Mouse (Mus musculus) liver, embryonic 14.5 days (tissue): ENCODE measurements around the gene St6galnac3. TPM values are rescaled to one million over a fixed set of nuclear protein-coding genes. Genes with fewer than 3 reads are reported as not detected.

Experiments used
- ATAC-seq: fragments of 200-750 bp; cut with Nextera tagmentation; 2 replicates; pipeline ENCODE4 v1.8.0; 2017; ENCODE audit warnings: moderate number of reproducible peaks, mild to moderate bottlenecking, moderate library complexity; ENCODE audit not compliant: insufficient read depth
- DNase-seq, 3 experiments: peaks; one replicate each; pipeline ENCODE4 v3.0.0-alpha.2; 2012 to 2013; ENCODE audit warnings: low read depth in 3 of 3, low spot score in 3 of 3
- H3K27ac ChIP-seq: fragments of 300-500 bp; sonication (generic); 2 replicates; pipeline ENCODE4 v1.5.1; 2014; ENCODE audit warnings: moderate library complexity, mild to moderate bottlenecking, control low read depth, inconsistent platforms
- H3K27me3 ChIP-seq: fragments of 300-500 bp; sonication (generic); 2 replicates; pipeline ENCODE4 v1.6.1; 2014; ENCODE audit warnings: mild to moderate bottlenecking, low read length, moderate library complexity; ENCODE audit not compliant: control insufficient read depth, insufficient read depth
- H3K36me3 ChIP-seq: fragments of 300-500 bp; sonication (generic); replicated peaks from 2 replicates; pipeline ENCODE4 v1.6.1; 2014; ENCODE audit warnings: low read depth; ENCODE audit not compliant: control insufficient read depth, insufficient read depth
- H3K4me1 ChIP-seq, 2 experiments: fragments of 200-500 bp in 1 of 2; fragments of 300-500 bp in 1 of 2; sonication (generic) in 1 of 2; replicated peaks; 2 replicates each; pipeline ENCODE4 v1.6.1; 2012 to 2014; ENCODE audit warnings: antibody characterized with exemption in 1 of 2, inconsistent platforms in 1 of 2, low read length in 1 of 2; ENCODE audit not compliant: control insufficient read depth in 2 of 2, insufficient read depth in 2 of 2
- H3K4me2 ChIP-seq: fragments of 300-500 bp; sonication (generic); 2 replicates; pipeline ENCODE4 v1.6.1; 2014; ENCODE audit warnings: low read depth, mild to moderate bottlenecking, control low read depth, moderate library complexity
- H3K4me3 ChIP-seq, 2 experiments: fragments of 200-500 bp in 1 of 2; fragments of 300-500 bp in 1 of 2; sonication (generic) in 1 of 2; 2 replicates each; pipeline ENCODE4 v1.5.1; 2012 to 2014; ENCODE audit warnings: low read depth in 2 of 2, low read length in 2 of 2, mild to moderate bottlenecking in 2 of 2, control low read depth in 1 of 2, inconsistent platforms in 1 of 2, moderate library complexity in 1 of 2; ENCODE audit not compliant: insufficient read depth in 1 of 2
- H3K9ac ChIP-seq: fragments of 300-500 bp; sonication (generic); replicated peaks from 2 replicates; pipeline ENCODE4 v1.6.1; 2014; ENCODE audit warnings: mild to moderate bottlenecking, control low read depth, moderate library complexity
- H3K9me3 ChIP-seq: fragments of 300-500 bp; sonication (generic); 2 replicates; pipeline ENCODE4 v1.6.1; 2016; ENCODE audit warnings: low read length, mixed read lengths; ENCODE audit not compliant: control insufficient read depth
- CTCF ChIP-seq: IDR thresholded peaks from 2 replicates; pipeline ENCODE4 v1.5.1; 2016; ENCODE audit warnings: antibody characterized with exemption, low read depth, control low read depth
- EP300 ChIP-seq: IDR thresholded peaks from 2 replicates; pipeline ENCODE4 v1.6.1; 2016; ENCODE audit warnings: antibody characterized with exemption, low read depth
- WGBS: fragments of 180-500 bp; shearing (Covaris S2); extraction: QIAGEN DNeasy Blood & Tissue Kit; methylation state at CpG from one replicate; pipeline ENCODE4 v1.1.7; 2014; ENCODE audit not compliant: insufficient replicate concordance; 5-methylcytosine and 5-hydroxymethylcytosine counted together
- polyA plus RNA-seq, 2 experiments: library from polyadenylated mRNA; depleted of rRNA in 1 of 2; stranded (reverse) in 1 of 2; unstranded in 1 of 2; fragments of >200 nt; fragmentation: Nextera tagmentation in 1 of 2; extraction: Ambion mirVana in 1 of 2; gene quantifications; 2 replicates each; pipeline versions ENCODE4 v1.2.1 to v1.2.3; 2012 to 2014

St6galnac3 gene
- polyA plus RNA-seq, 2 experiments = 2.9 to 5.7 TPM

DNA sequence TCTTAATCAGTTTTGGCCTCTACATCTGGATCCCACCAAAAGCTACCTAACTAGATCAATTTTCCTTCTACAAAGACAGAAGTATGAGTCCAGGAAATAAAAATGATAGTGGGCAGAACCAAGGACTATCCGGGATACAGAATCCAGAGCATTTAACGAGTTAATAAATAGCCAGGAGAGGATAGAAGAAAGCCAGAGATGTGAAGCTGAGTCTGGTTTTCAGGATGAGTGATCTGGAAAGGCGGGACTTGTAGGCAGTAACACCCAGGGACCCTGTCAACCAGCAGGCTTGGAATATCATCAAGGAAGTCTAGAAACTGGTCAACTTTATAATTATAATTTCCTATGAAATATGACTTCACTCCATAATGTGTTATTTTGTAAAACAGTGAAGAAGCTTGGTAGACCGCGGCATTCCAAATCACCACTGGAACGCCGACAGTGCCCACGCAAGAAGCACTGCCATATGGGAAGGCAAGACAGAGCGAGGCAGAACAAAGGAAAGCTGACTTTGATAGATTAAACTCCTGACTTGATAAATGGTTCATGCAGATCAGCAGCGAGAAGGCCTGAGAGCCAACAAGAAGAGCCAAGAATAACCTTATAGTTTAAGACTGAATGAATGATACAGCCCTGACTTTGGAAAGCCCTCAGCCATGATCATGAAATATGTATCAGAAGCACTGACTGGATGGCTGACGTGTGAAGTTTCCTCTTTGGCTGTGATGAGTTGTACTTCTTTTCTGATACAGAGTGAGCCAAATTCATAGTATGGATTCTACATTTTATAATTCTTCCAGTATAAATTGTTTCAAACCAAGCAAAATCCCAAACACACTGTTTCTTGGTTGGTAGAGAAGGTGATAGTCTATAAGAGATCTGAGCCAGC lies 252.1 kb downstream of the St6galnac3 start:
- Histone ChIP-seq H3K4me3 (no peak overlapping the region), H3K27me3 (no peaks in the 10 kb centered on the region), H3K9me3 (no peaks in the 10 kb centered on the region), H3K9ac (no peak overlapping the region), H3K4me1 (no peaks in the 10 kb centered on the region), H3K4me2 (no peak overlapping the region), H3K27ac (no peak overlapping the region), H3K36me3 (no peaks in the 10 kb centered on the region)
- ATAC-seq = no peak
- no peak for DNase-seq
- TF ChIP-seq EP300 = no peak
- TF ChIP-seq CTCF = no peak
- WGBS = 78% methylated on average over 11 of the region's 11 CpGs

DNA sequence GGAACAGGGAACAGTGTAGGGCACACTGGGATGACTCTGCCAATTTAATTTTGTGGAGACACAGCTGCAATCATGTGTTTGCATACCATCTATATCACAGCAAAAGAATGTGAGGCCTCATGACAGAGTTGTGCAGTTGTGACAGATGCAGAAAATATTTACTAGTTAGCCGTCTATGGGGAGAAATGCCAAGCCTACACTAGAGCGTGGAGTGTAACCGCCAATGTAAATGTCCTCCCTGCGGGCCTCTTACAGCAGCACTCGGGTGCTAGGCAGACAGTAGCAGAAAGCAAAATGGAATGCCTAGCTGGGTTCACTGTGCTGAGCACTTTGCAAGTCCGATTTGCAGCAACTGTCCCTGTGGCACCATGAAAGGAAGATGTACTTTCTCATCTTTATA lies 261.1 kb downstream of the St6galnac3 start:
- Histone ChIP-seq H3K27ac (no peak overlapping the region), H3K4me3 (no peak overlapping the region), H3K4me2 (no peak overlapping the region), H3K9ac (no peak overlapping the region), H3K4me1 (no peaks in the 10 kb centered on the region), H3K36me3 (no peaks in the 10 kb centered on the region), H3K27me3 (no peaks in the 10 kb centered on the region), H3K9me3 (no peaks in the 10 kb centered on the region)
- ATAC-seq = no peak
- WGBS = 77% methylated on average over 6 of the region's 6 CpGs
- DNase-seq = no peak
- TF ChIP-seq CTCF (no peak), EP300 (no peak)

DNA sequence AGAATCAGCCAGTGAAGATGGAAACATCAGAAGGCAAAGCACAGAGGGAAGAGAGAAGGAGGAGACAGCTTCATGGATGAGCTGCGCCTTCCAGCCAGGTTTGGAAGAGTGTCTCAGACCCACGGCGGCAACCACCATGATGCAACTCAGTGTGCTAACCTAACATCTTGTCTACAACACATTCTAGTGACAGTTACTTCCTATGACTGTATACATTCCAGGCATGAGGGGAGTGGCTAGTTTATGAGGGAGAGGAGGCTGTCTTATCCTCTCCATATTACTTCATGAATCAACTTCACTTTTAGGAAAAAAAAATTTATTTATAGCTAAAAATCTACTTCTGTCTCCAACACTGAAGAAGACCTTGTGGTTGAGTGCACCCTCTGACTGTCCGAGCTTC lies 264.8 kb downstream of the St6galnac3 start:
- Histone ChIP-seq H3K9me3 (no peaks in the 10 kb centered on the region), H3K4me2 (no peak overlapping the region), H3K27ac (no peak overlapping the region), H3K4me1 (no peaks in the 10 kb centered on the region), H3K4me3 (no peak overlapping the region), H3K9ac (no peak overlapping the region), H3K27me3 (no peaks in the 10 kb centered on the region), H3K36me3 (no peaks in the 10 kb centered on the region)
- no peak for DNase-seq
- TF ChIP-seq EP300 (no peak), CTCF (no peak)
- 82% methylated on average over 4 of the region's 4 CpGs for WGBS
- no peak for ATAC-seq

DNA sequence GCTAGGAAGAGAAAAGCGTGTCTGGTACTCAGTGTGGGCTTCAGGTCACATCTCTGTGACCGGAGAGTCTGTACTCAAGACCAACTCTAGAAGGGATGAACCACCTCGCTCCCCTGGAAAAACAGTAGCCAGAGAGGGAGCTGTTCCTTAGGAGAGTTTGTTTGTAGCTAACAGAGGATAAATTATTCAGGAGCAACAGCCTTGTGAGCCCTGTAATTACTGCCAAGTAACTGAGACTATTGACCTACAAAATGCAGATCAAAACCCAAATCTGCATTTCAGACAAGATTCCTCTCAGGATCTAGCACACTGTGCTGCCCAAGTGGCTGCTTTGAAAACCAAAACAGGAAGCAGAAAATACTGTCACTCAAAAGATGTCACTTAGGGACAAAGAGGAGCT lies 266.4 kb downstream of the St6galnac3 start:
- DNase-seq = no peak
- Histone ChIP-seq H3K27ac (no peak overlapping the region), H3K9me3 (no peaks in the 10 kb centered on the region), H3K27me3 (no peaks in the 10 kb centered on the region), H3K4me3 (no peak overlapping the region), H3K4me1 (no peaks in the 10 kb centered on the region), H3K4me2 (no peak overlapping the region), H3K36me3 (no peaks in the 10 kb centered on the region), H3K9ac (no peak overlapping the region)
- no peak for ATAC-seq
- no peak for TF ChIP-seq CTCF
- no peak for TF ChIP-seq EP300
- 78% methylated on average over 3 of the region's 3 CpGs for WGBS

DNA sequence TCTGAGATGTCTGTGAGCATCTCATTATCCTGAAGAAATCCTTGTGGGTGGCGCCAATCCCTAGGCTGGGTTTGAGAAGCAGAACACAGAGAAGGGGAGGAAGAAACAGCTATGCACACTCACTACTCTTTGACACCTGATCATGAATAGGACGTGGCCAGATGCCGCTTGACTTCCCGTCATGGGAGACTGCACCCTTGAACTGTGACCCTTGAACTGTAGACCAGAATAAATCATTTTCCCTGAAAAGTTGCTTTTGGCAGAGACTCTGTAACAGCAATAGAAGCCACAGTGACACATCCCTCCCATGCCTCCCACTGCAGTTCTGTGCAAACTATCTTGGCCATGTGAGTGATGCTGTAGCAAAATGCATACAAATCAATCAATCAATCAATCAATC lies 267.3 kb downstream of the St6galnac3 start:
- TF ChIP-seq CTCF (no peak), EP300 (no peak)
- Histone ChIP-seq H3K9ac (no peak overlapping the region), H3K27me3 (no peaks in the 10 kb centered on the region), H3K9me3 (no peaks in the 10 kb centered on the region), H3K4me3 (no peak overlapping the region), H3K4me1 (no peaks in the 10 kb centered on the region), H3K27ac (no peak overlapping the region), H3K4me2 (no peak overlapping the region), H3K36me3 (no peaks in the 10 kb centered on the region)
- no peak for ATAC-seq
- no peak for DNase-seq
- WGBS = 71% methylated on average over 4 of the region's 4 CpGs
